Mouse (Mus musculus): ENCODE data around the gene Cacna2d3.

Cacna2d3 gene

DNA sequence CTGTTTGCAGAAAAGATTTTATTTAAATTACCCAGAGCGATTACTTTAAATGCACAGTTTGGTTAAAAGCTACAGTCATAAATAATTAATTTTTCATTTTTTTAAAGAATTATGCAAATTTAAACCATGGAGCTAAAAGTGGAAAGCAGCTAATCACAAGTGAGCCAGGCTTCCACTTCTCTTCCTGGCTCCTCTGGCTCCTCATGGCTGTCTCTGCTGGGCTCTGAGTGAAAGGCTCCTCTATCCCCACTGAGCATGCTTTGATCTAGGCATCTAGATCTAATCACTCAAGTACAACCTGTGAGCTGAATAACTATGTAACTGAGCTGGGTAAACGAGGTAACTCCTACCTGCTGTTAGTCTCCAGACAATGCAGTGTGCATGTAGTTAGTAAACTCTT, 577.5 kb downstream of the Cacna2d3 start:
- no peak for DNase-seq (ENCODE audit: low spot score)

DNA sequence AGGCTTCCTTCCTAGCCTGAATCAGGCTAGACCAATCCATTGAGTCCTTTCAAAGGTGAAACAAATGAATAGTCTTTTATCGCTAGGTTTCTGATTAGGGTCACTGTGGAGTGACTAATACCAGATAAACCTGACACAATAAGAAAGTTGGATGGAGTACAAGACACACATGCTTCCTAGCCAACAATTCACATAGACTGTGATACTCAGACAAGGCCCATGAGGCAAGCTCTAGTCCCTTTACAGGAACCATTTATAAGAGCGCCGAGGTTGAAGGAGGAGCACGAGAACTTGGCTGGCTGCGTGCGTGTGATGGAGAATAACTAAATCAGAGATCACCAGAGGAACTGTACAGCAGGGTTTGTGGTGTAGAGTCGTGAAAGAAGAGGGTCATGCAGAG, 584.0 kb downstream of the Cacna2d3 start:
- no peak for DNase-seq (ENCODE audit: low spot score)

DNA sequence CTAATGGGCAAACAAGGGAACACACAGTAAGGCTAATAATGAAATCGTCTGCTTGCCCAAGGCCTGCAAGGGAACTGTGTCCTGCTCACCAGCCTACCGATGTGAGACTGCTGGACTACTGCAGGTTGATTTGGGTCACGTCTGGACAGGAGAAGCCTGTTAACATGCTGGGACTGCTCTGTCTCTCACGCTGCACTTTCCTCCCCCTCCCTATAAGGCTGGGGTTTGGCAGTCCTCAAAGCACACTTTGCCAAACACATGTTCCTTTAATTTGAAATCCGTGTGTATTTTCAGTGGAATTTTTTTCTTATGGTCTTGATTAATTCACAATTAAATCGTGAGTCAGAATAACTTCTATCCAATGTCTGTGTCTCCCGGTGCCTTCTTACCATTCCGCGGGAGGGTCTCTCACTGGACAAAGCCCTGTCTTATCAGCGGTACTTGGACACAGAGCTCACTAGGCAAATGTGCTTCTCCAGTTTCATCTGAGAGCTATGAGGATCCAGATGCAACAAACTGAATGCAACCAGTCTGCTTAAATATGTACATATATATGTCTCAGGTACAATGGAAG, 584.6 kb downstream of the Cacna2d3 start:
- no peak for DNase-seq (ENCODE audit: low spot score)

DNA sequence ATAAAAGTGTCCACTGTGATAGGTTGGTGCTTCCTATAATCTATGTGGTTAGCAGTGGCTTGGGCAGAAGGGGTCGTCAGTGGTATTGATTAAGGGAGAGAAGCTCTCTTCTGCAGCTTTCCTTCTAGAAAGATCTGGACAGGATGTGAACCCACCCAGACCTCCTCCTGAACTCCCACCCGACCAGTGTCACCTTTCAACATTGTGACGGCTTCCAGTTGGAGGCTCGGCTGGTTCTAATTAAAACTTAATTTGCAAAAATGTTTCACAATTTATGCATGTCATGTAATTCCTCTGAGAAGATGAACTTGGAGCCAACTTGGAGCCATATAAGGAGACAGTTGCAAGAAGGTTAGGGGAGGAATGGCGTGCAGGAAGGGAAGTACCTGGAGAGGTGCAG, 586.8 kb downstream of the Cacna2d3 start:
- DNase-seq (ENCODE audit: low spot score): no peak

DNA sequence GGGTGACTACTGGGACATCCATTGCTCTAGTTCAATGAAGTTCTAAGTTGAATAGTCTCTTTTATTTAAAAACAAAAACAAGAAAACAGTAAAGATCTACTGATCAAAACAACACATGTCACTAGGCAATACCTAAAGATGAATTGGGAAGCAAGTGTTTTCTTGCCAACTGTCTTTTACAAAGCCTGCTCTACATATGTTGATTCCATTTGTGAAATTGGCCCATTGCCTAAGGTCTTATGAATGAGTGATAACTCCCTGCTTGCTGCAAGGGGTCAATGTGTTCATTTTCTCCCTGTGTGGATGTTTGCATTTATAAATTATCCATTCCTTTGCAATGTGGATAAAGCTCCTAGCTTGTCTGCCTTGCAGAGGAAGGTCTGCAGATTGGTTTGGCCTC, 591.2 kb downstream of the Cacna2d3 start:
- no peak for DNase-seq (ENCODE audit: low spot score)

DNA sequence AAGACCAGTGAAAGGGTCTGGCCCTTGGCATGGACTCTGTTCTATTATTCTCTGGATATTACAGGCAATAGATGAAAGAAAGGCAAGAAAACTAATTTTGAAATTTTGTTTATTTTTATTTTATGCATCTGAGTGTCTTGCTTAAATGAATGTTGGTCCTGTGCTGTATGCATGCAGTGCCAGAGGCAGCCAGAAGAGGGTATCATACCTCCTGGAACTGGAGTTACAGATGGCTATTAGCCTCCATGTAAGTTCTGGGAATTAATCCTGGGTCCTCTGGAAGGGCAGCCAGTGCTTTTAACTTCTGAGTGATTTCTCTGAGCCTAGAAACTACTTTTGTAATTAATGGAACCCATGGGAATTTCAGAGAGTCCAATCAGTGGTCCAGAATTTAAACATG, 597.8 kb downstream of the Cacna2d3 start:
- no peak for DNase-seq (ENCODE audit: low spot score)

DNA sequence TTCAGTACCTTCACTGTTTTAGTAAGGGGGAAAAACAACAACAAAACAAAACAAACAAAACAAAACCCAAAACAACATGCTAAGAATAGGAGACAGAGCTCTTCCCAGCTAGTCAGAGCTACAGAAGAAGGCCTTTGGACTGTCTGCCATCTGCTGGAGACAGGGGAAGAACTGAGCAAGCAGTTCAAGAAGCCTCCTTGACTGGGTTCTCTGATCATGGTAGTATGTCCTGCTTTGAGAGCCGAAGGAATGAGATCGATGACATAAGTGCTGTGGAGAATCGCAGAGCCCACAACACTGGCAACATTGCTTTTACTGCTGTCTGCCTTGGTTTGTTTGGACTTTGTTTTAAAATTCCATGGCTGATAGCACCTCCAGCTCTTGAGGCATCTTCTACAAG, 598.9 kb downstream of the Cacna2d3 start:
- no peak for DNase-seq (ENCODE audit: low spot score)

DNA sequence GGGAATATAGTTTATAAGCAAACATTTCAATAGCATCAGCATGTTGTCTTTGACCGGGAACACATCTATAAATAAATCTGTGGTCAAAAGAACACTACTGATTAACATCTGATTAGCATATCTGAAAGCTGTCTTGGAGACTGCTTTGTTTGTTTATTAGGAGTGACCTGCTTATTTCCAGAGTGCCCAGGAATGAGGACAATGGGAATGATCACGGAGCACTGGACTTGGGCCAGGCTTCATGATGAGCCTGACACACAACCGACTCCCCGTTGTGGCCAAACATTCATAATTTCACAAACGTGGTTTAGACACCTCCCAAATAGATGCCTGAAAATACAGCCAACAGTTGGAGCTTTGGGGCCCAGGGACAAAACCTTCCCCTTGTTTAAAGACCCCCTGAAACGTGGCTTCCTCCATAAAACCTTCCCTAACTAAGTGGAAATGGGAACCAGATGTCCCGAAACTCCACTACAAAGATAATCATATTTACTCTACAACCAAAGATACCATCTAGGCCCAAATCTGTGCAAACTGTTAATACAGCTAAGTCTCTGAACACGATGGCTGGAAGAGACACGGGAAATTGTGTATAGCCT, 607.7 kb downstream of the Cacna2d3 start:
- no peak for DNase-seq (ENCODE audit: low spot score)

DNA sequence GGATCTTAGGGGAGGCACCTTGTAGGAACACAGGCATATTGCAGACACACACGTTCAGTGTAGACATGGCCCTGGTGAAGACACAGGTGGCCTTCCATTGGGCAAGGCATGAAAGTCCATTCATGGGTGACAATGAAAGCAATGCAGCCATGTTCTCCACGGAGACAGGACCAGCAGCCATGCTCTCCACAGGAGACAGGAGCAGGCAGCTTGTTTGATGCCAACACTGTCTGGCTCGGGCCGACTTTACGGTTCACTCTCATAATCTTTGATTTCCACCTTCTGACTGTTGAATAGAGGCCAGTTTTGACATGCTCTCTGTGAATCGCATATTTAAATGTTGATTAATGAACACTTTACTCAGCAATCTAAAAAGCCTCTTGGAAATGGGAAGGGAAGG, 610.0 kb downstream of the Cacna2d3 start:
- DNase-seq (ENCODE audit: low spot score): no peak

DNA sequence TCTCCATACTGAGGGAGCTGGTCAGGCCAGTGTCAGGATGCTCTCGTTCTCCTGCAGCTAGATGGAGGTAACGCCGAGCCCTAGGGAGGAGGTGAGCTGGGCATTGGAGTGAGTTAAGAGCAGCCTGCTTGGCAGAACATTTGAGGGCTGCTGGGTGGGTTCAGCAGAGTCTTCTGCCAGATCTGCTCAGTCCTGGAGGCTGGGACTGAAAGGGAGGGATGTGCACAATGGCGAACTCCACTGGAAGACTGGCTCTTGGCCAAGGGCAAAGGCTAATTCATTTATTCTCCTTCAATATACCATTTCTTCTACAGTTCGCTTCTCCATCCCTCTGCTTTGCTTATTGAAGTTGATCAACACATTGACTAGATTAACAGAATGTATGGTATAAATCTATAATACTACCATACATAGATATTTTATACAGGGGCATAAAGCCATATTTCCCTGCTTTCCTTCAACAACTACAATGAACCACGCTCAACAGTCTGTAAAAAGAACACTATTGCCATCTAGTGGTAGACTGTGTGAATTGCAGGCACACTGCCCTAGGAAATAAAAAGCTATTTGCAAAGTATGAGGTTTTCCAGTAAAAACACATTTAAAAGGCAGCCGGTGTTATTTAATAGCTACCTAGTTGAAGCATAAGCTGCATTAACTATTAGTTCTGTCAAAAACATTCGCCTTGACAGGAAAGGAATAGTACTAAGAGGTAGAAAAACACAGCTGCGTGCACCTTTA, 611.1 kb downstream of the Cacna2d3 start:
- peak; percentile 22 for DNase-seq (ENCODE audit: low spot score)

DNA sequence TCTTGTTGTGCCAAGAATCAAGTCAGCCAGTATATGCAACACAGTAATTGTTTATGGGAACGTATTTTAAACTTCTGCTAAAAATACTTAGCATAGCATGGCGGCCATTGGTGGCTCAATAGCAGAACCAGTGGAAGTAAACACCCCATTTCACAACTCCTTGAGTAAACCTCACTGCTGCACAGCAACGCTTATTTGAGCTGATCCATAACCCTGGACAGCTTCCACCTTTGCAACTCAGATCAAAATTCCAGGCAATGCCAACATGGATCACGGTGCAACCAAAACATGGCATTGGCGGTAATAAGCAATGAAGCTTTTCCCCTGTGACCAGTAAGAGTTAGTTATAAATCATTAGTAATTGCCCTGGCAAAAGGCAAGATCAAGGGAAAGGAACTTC, 614.2 kb downstream of the Cacna2d3 start:
- no peak for DNase-seq (ENCODE audit: low spot score)

DNA sequence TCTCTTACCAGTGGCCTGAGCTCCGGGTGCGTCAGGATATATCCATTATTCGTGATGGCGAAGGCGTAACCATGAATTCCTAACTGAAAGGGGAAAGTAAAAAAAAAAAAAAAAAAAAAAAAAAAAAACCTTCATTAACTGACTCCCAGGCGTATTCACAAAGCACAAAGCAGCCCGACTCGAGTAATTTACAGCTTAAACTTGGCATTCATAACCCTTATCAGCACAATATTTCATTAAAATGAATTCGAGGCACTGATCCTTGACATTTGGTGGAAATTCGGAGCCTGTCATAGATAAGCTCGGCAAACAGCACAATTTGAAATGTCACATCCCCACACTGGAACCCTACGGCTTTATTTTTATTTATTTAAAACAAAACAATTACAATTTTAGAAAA, 623.9 kb downstream of the Cacna2d3 start:
- DNase-seq (ENCODE audit: low spot score): no peak

DNA sequence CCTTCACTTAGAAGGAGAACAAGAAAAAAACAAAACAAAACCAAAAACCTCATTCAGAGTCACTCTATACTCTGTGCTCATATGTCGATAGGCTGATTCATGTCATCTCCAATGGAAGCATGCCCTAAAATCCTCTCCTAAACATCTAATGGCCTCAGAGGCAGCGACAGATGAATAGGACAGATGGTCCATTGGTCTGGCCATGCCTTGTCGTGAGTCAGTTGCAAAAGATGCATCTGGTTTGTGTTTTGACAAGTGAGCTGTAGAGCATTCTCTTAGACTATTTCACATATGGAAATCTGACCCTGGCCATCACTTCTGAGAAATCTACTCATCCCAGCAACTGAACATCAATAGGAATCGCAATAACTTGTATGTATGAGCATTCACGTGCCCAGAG, 626.2 kb downstream of the Cacna2d3 start:
- no peak for DNase-seq (ENCODE audit: low spot score)

DNA sequence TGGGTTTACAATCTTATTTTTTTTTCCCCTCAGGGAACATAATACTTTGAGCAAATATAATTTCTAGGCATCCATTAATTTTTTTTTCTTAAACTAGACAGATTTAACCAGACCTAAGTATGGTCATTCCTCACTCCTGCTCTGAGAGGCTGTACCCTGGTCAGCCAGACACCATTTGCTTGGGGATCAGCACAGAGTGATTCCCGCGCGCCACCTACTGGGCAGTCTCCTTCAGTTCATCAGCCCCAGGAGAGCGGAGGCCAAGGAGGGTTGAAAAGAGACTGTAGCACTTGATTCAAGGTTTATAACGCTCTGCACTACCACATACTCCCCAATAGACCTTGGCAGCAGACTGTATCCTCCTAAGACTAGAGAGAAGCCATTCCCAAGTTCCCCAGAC, 631.6 kb downstream of the Cacna2d3 start:
- DNase-seq (ENCODE audit: low spot score): peak; percentile 10

DNA sequence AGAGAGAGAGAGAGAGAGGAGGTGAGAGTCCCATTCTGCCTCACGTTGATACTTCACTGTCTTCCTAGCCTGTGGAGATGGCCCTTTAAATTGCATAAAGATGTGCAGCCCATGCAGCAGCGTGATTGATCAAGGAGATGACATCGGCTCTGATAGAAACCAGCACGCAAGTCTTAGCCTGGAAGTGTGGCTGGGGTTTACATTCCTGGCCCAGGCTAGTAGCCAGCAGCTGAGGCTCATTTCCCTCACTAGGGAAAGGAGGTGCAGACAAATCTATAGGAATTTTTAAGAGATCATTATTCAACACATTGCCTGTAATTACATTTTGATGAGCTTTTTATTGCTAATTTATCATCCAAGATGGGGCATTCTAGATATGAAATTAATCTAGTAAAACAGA, 635.1 kb downstream of the Cacna2d3 start:
- no peak for DNase-seq (ENCODE audit: low spot score)

DNA sequence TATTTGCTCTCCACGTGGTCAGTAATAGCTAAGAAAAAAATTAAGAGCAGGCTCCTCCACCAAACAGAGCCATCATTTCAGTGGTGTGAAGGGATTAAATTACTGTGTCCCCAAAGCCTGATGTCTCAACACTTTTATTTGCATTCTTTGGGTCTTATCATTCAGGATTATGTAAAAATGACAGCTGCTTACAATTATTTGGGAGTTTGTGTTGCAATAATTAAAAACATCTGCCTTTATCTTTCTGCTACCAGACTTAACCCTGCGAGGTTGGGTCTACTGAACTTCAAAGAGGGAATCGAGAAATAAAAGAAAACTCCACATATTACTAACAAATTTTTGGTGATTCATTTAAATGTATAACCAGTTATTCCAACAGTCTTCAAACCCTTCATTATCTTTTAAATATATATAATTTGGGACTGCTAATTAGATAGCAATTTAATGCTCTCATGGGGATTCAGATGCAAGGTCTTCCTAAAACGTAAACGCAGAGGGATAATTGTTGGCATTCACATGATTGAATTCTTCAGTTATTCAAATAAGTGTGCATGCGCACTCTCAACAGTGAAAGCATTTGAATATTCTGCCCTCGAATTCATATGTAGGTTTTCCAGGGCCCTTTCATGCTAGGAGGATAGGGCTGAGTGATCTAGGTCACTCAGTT, 636.0 kb downstream of the Cacna2d3 start:
- no peak for DNase-seq (ENCODE audit: low spot score)

DNA sequence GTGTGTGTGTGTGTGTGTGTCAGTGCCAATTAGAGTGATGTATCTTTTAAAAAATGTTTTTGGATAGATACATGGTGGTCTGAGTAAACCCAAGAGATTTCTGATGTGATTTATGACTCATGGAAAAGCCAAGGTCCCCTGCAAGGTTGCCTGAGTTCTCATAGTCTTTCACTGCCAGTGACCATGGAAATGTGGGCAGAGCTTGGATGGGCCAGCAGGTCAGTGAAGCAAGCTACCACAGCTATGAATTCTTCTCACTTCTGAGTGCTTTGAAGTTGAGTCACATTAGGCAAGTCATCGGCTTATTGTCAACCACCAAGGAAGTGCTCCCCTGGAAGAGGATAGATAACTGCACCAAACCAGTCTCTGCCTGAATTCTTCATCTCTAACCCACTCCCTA, 639.5 kb downstream of the Cacna2d3 start:
- no peak for DNase-seq (ENCODE audit: low spot score)

DNA sequence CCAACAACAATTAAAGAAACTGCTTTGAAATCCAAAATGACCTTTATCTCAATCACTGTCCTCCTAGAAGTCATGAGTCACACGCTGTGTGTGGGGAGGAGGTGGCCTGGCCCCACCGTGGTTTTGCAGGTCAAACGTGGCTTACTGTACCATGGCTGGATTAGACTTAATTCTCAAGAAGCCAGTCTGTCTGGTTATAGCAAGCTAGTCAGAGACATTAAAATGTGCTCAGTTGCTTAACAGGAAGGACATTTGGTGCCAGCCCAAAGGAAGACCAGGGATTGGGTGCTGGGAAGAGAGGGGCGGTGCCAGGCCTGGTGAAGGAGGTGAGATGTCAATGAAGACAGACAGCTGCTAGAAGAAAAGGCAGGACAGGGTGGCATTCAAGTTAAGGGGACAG, 641.0 kb downstream of the Cacna2d3 start:
- no peak for DNase-seq (ENCODE audit: low spot score)

DNA sequence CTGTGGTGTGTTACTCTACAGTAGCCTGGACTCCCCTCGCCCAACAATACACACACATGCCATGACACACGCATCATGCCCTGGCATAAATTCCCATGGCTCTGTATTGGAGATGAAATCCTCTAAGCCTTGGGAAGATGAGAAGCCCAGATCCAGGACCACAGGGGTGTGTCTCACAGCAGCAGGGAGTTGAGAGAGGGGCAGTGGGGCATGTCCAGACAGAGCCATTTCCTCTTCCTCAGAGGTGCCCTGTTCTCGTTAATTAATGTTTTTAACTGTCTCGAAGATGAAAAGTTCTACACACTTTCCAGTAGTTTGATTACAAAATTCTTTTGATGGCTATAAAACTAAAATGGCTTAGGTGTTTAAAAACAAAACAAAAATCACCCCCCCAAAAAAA, 641.4 kb downstream of the Cacna2d3 start:
- DNase-seq (ENCODE audit: low spot score): no peak

DNA sequence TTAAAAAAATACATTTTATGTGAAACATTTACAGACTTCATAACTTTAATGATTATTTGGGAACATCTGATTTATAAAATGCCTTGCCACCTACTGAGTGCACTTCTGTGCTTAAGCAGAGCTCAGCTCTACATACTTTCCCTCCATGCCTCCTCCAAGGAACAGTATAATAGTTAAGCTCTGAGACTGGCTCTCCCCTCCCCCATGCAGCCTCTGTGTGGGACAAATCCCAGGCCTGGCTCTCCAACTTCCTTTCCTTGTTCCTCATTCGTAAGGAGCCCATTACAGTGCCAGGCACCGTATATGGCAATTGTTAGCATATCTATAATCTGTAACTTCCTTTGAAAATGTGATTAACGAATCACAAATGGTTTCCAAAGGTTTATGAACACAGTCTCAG, 644.2 kb downstream of the Cacna2d3 start:
- DNase-seq (ENCODE audit: low spot score): no peak

DNA sequence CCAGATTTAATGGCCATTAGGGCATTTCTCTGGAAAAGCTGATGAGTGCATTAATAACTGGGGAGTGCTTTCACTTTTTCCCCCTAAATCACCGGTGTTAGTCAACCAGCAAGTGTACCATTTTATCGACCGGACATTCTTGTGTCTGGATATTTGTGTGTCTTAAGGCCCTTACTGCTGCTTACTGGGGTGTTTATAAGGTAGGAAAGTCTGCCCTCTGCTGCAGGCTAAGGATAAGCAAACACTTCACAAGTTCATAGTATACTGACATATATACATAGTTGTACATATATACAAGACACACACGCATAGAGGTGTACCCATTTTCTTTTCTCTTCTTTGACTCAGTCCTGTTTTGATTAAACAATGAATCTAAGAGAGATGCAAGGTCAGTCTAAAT, 647.9 kb downstream of the Cacna2d3 start:
- no peak for DNase-seq (ENCODE audit: low spot score)

DNA sequence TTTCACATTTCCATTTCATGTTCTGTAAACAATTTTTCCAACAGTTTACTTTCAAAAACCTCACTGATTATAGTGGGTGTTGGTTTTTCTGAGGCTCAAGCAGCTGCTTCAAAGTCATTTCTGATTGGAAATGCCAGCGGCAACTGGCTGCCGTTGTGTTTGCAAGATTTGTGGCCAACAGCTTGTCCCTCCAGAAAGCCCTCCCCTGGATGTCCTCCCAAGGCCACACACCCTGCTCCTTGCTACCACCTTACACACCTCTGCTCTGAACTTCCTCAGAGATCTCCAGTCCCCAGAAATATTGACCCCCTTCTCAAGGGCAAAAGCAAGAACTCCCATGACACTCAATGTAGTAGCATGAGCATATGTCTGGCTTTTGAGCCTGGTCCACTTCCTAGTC, 659.0 kb downstream of the Cacna2d3 start:
- DNase-seq (ENCODE audit: low spot score): no peak

DNA sequence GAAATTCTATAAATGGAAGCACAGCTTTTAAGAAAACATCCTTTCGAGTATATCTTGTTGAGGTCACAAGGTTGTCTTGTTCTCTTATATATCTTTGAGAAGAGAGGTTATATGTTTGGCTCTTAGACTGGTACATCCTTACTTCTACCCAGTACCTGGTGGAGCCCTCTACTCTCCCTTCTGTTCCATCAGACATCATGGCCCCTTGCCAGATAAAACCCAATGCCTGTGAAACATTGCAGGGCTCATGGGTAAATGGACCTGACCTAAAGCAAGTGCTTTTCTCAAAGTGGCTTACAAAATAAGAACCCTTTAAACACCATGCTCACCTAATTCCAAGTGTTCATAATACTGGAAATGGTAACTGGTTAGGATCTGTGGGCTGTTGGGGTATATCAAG, 660.2 kb downstream of the Cacna2d3 start:
- DNase-seq (ENCODE audit: low spot score): no peak

Measured in c-Kit-positive CD71-positive TER-119-positive erythroid progenitor cells, embryonic 14.5 days (primary cell).